In the genomic region with DNA sequence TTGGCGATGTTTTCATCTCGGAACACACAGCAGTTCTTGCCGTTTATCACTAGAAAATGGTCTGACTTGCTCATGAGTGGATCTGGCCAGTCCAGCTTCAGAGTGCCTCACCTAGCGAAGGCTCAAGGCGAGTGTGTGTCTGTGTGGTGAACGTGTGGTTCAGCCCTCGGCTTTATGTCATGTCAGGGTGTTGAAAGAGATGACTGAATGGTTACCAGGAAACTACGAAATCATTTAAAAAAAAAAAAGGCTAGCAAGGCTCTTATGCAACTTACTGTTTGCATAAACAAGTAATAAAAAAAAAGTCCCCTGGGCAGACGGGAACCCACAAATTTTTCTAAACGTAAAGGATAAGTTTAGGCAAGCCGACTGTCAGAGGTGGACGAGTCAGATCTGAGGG, we compare ENCODE assay signal across 19 mouse cellular contexts. TPM values are rescaled to one million over a fixed set of nuclear protein-coding genes. Genes with fewer than 3 reads are reported as not detected.
DNase-seq lines count a peak whose midpoint lies in the region; ATAC-seq lines count a peak whose summit lies in the region.
"Had no signal": no experiment of that assay in that cellular context is flagged by ENCODE, and none has a peak within 500 bp of the region (broad histone marks: within the 10 kb centered on the region; RNA-seq: fewer than 3 reads in every experiment).

Hcar2 (minus strand) TSS at position 135 of the 400 bp plus-strand sequence.

- 58% methylated on average over 12 of the region's 12 CpGs for WGBS in liver, embryonic 16.5 days (ENCODE audit: insufficient replicate concordance)
- WGBS in liver, embryonic 12.5 days (ENCODE audit: insufficient replicate concordance): 69% methylated on average over 12 of the region's 12 CpGs
- WGBS in hindbrain, embryonic 13.5 days: 81% methylated on average over 12 of the region's 12 CpGs

- H3K27ac ChIP-seq in liver, embryonic 16.5 days (ENCODE audit: low read length): no peak within 1 kb of the TSS
- no peak within 1 kb of the TSS for H3K27ac ChIP-seq in liver, embryonic 12.5 days
- H3K27ac ChIP-seq in hindbrain, embryonic 13.5 days: no peak within 1 kb of the TSS
- H3K27ac ChIP-seq: embryonic facial prominence, embryonic 13.5 days; forebrain, embryonic 13.5 days; liver, embryonic 15.5 days; midbrain, embryonic 13.5 days had no signal

- H3K9me3 ChIP-seq in liver, embryonic 16.5 days (replicated peaks; ENCODE audit: control insufficient read depth, low read length): no peaks in the 10 kb centered on the region
- no peaks in the 10 kb centered on the region for H3K9me3 ChIP-seq in liver, embryonic 12.5 days (replicated peaks)
- no peaks in the 10 kb centered on the region for H3K9me3 ChIP-seq in hindbrain, embryonic 13.5 days
- H3K9me3 ChIP-seq: embryonic facial prominence, embryonic 13.5 days; forebrain, embryonic 13.5 days; liver, embryonic 15.5 days had no signal

- DNase-seq in NIH3T3 (ENCODE audit: low read depth): peak; percentile 65
- peak; percentile 76 for DNase-seq in fat pad, adult 2 months (ENCODE audit: extremely low read depth, low read depth, low spot score)
- no peak for DNase-seq in cerebellum, postnatal 25 days
- DNase-seq in retina, postnatal 1 day: no peak
- DNase-seq: cerebellum, postnatal 14 days; heart, postnatal 10 days; kidney, adult 18-20 months; kidney, postnatal 14 days had no signal

- ATAC-seq in liver, embryonic 16.5 days (ENCODE audit: low read depth): 0 out of 2 replicates have a peak, but pooled peaks have one; percentile 24
- ATAC-seq in liver, embryonic 12.5 days: no peak
- ATAC-seq in megakaryocyte progenitor cell, adult 5-6 weeks (replicated peaks; ENCODE audit: poor library complexity): peak; percentile 87
- no peak for ATAC-seq in hindbrain, embryonic 13.5 days (ENCODE audit: low FRiP score)
- ATAC-seq: forebrain, embryonic 13.5 days; hindbrain, embryonic 16.5 days; midbrain, embryonic 13.5 days had no signal

- H3K27me3 ChIP-seq in liver, embryonic 16.5 days (ENCODE audit: control insufficient read depth, insufficient read depth, low read depth, low read length): 0 out of 2 replicates have a peak, but pooled peaks cover 2% of the 10 kb centered on the region
- H3K27me3 ChIP-seq in liver, embryonic 12.5 days (replicated peaks): no peaks in the 10 kb centered on the region
- no peaks in the 10 kb centered on the region for H3K27me3 ChIP-seq in hindbrain, embryonic 13.5 days
- H3K27me3 ChIP-seq: embryonic facial prominence, embryonic 13.5 days; forebrain, embryonic 13.5 days; liver, embryonic 15.5 days; midbrain, embryonic 13.5 days had no signal

- H3K9ac ChIP-seq in liver, embryonic 16.5 days (ENCODE audit: low read depth, low read length): no peak within 1 kb of the TSS
- H3K9ac ChIP-seq in liver, embryonic 12.5 days: no peak within 1 kb of the TSS
- H3K9ac ChIP-seq in hindbrain, embryonic 13.5 days: no peak within 1 kb of the TSS
- H3K9ac ChIP-seq: embryonic facial prominence, embryonic 13.5 days; forebrain, embryonic 13.5 days; liver, embryonic 15.5 days; midbrain, embryonic 13.5 days had no signal

- H3K36me3 ChIP-seq in liver, embryonic 16.5 days (ENCODE audit: control insufficient read depth, insufficient read depth): no peaks in the 10 kb centered on the region
- H3K36me3 ChIP-seq in liver, embryonic 12.5 days: no peaks in the 10 kb centered on the region
- no peaks in the 10 kb centered on the region for H3K36me3 ChIP-seq in hindbrain, embryonic 13.5 days
- H3K36me3 ChIP-seq: embryonic facial prominence, embryonic 13.5 days; liver, embryonic 15.5 days; midbrain, embryonic 13.5 days had no signal

- H3K4me1 ChIP-seq in liver, embryonic 16.5 days (ENCODE audit: control insufficient read depth, low read depth, low read length): peaks cover 2% of the 10 kb centered on the region; the same call in 1 of the 2 replicates
- peaks cover 4% of the 10 kb centered on the region for H3K4me1 ChIP-seq in liver, embryonic 12.5 days
- H3K4me1 ChIP-seq in hindbrain, embryonic 13.5 days (replicated peaks): no peaks in the 10 kb centered on the region
- H3K4me1 ChIP-seq: forebrain, embryonic 13.5 days; midbrain, embryonic 13.5 days had no signal

- H3K4me3 ChIP-seq in liver, embryonic 16.5 days (ENCODE audit: low read depth, low read length): no peak within 1 kb of the TSS
- H3K4me3 ChIP-seq in liver, embryonic 12.5 days: no peak within 1 kb of the TSS
- no peak within 1 kb of the TSS for H3K4me3 ChIP-seq in hindbrain, embryonic 13.5 days
- H3K4me3 ChIP-seq: embryonic facial prominence, embryonic 13.5 days; forebrain, embryonic 13.5 days; liver, embryonic 15.5 days; midbrain, embryonic 13.5 days had no signal

- H3K4me2 ChIP-seq in liver, embryonic 16.5 days (ENCODE audit: low read depth, low read length): no peak within 1 kb of the TSS
- H3K4me2 ChIP-seq in liver, embryonic 12.5 days: no peak within 1 kb of the TSS
- H3K4me2 ChIP-seq in hindbrain, embryonic 13.5 days: no peak within 1 kb of the TSS
- H3K4me2 ChIP-seq: embryonic facial prominence, embryonic 13.5 days; forebrain, embryonic 13.5 days; liver, embryonic 15.5 days; midbrain, embryonic 13.5 days had no signal

RNA-seq across cellular contexts. Expression of gene Hcar2, which starts in this region (rescaled TPM):
- polyA plus RNA-seq in liver, embryonic 16.5 days (2015; fragmentation: Nextera tagmentation; extraction: Ambion mirVana): 0.28 and 0.45 TPM in 2 replicates
- polyA plus RNA-seq in liver, embryonic 12.5 days (2016; fragmentation: Nextera tagmentation; extraction: Ambion mirVana): 0.17 and 0.18 TPM in 2 replicates
- 2.7 and 11.6 TPM in 2 replicates for total RNA-seq in megakaryocyte progenitor cell, adult 5-6 weeks (2015)
- total RNA-seq in megakaryocyte progenitor cell, adult 5-6 weeks (2017): 1.3 and 4.0 TPM in 2 replicates
- not detected in 2 replicates for polyA plus RNA-seq in hindbrain, embryonic 13.5 days (2015; fragmentation: Nextera tagmentation; extraction: Ambion mirVana)
- total RNA-seq: left cerebral cortex, postnatal 25 days; MEL had no signal
- polyA plus RNA-seq: forebrain, embryonic 13.5 days; hindbrain, embryonic 16.5 days; midbrain, embryonic 13.5 days had no signal

Comparison
In these comparisons a context has a peak if more than half of its experiments do, and no peak if none do; other contexts are left out.
1. Peak in ATAC-seq in liver, embryonic 16.5 days; RNA of the gene not detected or under 1 TPM.
2. DNase-seq: peak in NIH3T3 (single experiment) and fat pad, adult 2 months (single experiment); none in cerebellum, postnatal 25 days (0 of 2) and retina, postnatal 1 day (single experiment).